16 mouse cellular contexts compared by ENCODE assay signal in genomic region chr9:116085999-116086398, GRCm38 (mm10).
"Had no signal": no experiment of that assay in that cellular context is flagged by ENCODE, and none has a peak within 500 bp of the region (broad histone marks: within the 10 kb centered on the region; RNA-seq: fewer than 3 reads in every experiment).

No protein-coding gene starts in this region.

- H3K9me3 ChIP-seq: lung, embryonic 15.5 days; midbrain, embryonic 10.5 days; midbrain, embryonic 12.5 days; neural tube, embryonic 12.5 days had no signal

- ATAC-seq: liver, postnatal 0 days; lung, postnatal 0 days; midbrain, embryonic 16.5 days had no signal

- H3K36me3 ChIP-seq: midbrain, embryonic 10.5 days; midbrain, embryonic 12.5 days; neural tube, embryonic 12.5 days had no signal

- H3K4me3 ChIP-seq: lung, embryonic 15.5 days; midbrain, embryonic 10.5 days; midbrain, embryonic 12.5 days; neural tube, embryonic 12.5 days had no signal

- H3K9ac ChIP-seq: liver, postnatal 0 days; lung, embryonic 15.5 days; midbrain, embryonic 12.5 days; neural tube, embryonic 12.5 days had no signal

- H3K4me1 ChIP-seq: midbrain, embryonic 10.5 days; midbrain, embryonic 12.5 days had no signal

- H3K27me3 ChIP-seq: lung, embryonic 15.5 days; midbrain, embryonic 12.5 days; neural tube, embryonic 12.5 days had no signal

- H3K4me2 ChIP-seq: lung, embryonic 15.5 days; midbrain, embryonic 12.5 days; neural tube, embryonic 12.5 days had no signal

- DNase-seq: liver, postnatal 0 days; lung, adult 2 months; lung, postnatal 4 days; midbrain, embryonic 14.5 days; right cerebral cortex, postnatal 25 days; right cerebral cortex, postnatal 4 days; spleen, adult 18-20 months; thymus, adult 18-20 months; thymus, postnatal 14 days; thymus, postnatal 36 days had no signal

- H3K27ac ChIP-seq: lung, embryonic 15.5 days; midbrain, embryonic 10.5 days; midbrain, embryonic 12.5 days; neural tube, embryonic 12.5 days had no signal
